Mouse (Mus musculus) midbrain, embryonic 15.5 days (tissue): ENCODE measurements around the gene Vwa1. TPM values are rescaled to one million over a fixed set of nuclear protein-coding genes. Genes with fewer than 3 reads are reported as not detected.
"Not testable (repeated sequence)": the region's sequence is repeated elsewhere in the genome, so short reads cannot be mapped to it uniquely, and the experiment has no call there.

ENCODE experiments used
- ATAC-seq: fragments of 200-750 bp; cut with Nextera tagmentation; replicated peaks from 2 replicates; pipeline ENCODE4 v1.8.0; 2017; ENCODE audit warnings: moderate TSS enrichment
- H3K27ac ChIP-seq: fragments of 300-500 bp; sonication (generic); 2 replicates; pipeline ENCODE4 v1.5.1; 2015; ENCODE audit warnings: mild to moderate bottlenecking, inconsistent platforms
- H3K27me3 ChIP-seq: fragments of 300-500 bp; sonication (generic); replicated peaks from 2 replicates; pipeline ENCODE4 v1.6.1; 2015; ENCODE audit warnings: inconsistent platforms
- H3K36me3 ChIP-seq: fragments of 300-500 bp; sonication (generic); replicated peaks from 2 replicates; pipeline ENCODE4 v1.6.1; 2015; ENCODE audit warnings: inconsistent platforms
- H3K4me1 ChIP-seq: fragments of 300-500 bp; sonication (generic); 2 replicates; pipeline ENCODE4 v1.6.1; 2015; ENCODE audit warnings: inconsistent platforms
- H3K4me2 ChIP-seq: fragments of 300-500 bp; sonication (generic); 2 replicates; pipeline ENCODE4 v1.6.1; 2015; ENCODE audit warnings: inconsistent platforms, mild to moderate bottlenecking, moderate library complexity
- H3K4me3 ChIP-seq: fragments of 300-500 bp; sonication (generic); 2 replicates; pipeline ENCODE4 v1.5.1; 2015; ENCODE audit warnings: mild to moderate bottlenecking, inconsistent platforms
- H3K9ac ChIP-seq: fragments of 300-500 bp; sonication (generic); 2 replicates; pipeline ENCODE4 v1.6.1; 2015; ENCODE audit warnings: mild to moderate bottlenecking, inconsistent platforms
- H3K9me3 ChIP-seq: fragments of 300-500 bp; sonication (generic); 2 replicates; pipeline ENCODE4 v1.6.1; 2016; ENCODE audit warnings: inconsistent platforms
- WGBS: fragments of 180-500 bp; shearing (Covaris S2); methylation state at CpG from one replicate; pipeline ENCODE4 v1.1.7; 2015; ENCODE audit warnings: mixed read lengths; 5-methylcytosine and 5-hydroxymethylcytosine counted together
- polyA plus RNA-seq: library from polyadenylated mRNA; unstranded; fragments of >200 nt; fragmentation: Nextera tagmentation; extraction: Ambion mirVana; gene quantifications from 2 replicates; pipeline ENCODE4 v1.2.1, GENCODE M21; 2015

Gene Vwa1
- polyA plus RNA-seq, 1 experiment from 2014 or later = 31.5 TPM

- H3K4me3 ChIP-seq = peak within 1 kb of the TSS; percentile 96
- H3K36me3 ChIP-seq = peaks cover 7% of the 10 kb centered on the region; the same call in 1 of the 2 replicates
- H3K9me3 ChIP-seq = no peaks in the 10 kb centered on the region
- H3K27me3 ChIP-seq = no peaks in the 10 kb centered on the region
- peak within 1 kb of the TSS; percentile 77 for H3K27ac ChIP-seq
- ATAC-seq = peak; percentile 96
- H3K9ac ChIP-seq = peak within 1 kb of the TSS; percentile 84
- peaks cover 30% of the 10 kb centered on the region for H3K4me1 ChIP-seq
- H3K4me2 ChIP-seq = peak within 1 kb of the TSS; percentile 99
- WGBS = 2% methylated on average over 68 of the region's 68 CpGs
Observed at GRCm38 (mm10) chr4:155760613-155761355, 13.7 kb downstream of the Vwa1 start, which contains the start of gene Atad3a. TSS of gene Atad3a (minus strand) at chr4:155761093.

GRCm38 (mm10) chr4:155759862-155760612 lies 14.5 kb downstream of the Vwa1 start:
- Histone ChIP-seq H3K9ac (peak overlapping the region; percentile 84), H3K27me3 (no peaks in the 10 kb centered on the region), H3K4me3 (peak overlapping the region; percentile 96), H3K4me1 (peaks cover 30% of the 10 kb centered on the region), H3K4me2 (peak overlapping the region; percentile 99), H3K27ac (no peak overlapping the region), H3K36me3 (peaks cover 13% of the 10 kb centered on the region; the same call in 1 of the 2 replicates), H3K9me3 (no peaks in the 10 kb centered on the region)
- no peak; the same call in none of the 2 replicates for ATAC-seq
- 4% methylated on average over 10 of the region's 10 CpGs for WGBS

GRCm38 (mm10) chr4:155757011-155757410 lies 17.5 kb downstream of the Vwa1 start:
- Histone ChIP-seq H3K9ac (no peak overlapping the region), H3K4me2 (no peak overlapping the region), H3K9me3 (no peaks in the 10 kb centered on the region), H3K4me3 (no peak overlapping the region), H3K27me3 (no peaks in the 10 kb centered on the region), H3K36me3 (peaks cover 36% of the 10 kb centered on the region), H3K27ac (no peak overlapping the region), H3K4me1 (peaks cover 30% of the 10 kb centered on the region)
- 93% methylated on average over 12 of the region's 12 CpGs for WGBS
- ATAC-seq = no peak

- WGBS = 91% methylated on average over 17 of the region's 17 CpGs
- peaks cover 48% of the 10 kb centered on the region for H3K36me3 ChIP-seq
- no peak overlapping the region for H3K9ac ChIP-seq
- no peak for ATAC-seq
- no peaks in the 10 kb centered on the region for H3K9me3 ChIP-seq
- no peaks in the 10 kb centered on the region for H3K27me3 ChIP-seq
- no peak overlapping the region for H3K4me2 ChIP-seq
- H3K4me3 ChIP-seq = no peak overlapping the region
- H3K4me1 ChIP-seq = no peaks in the 10 kb centered on the region
- no peak overlapping the region for H3K27ac ChIP-seq
Observed at GRCm38 (mm10) chr4:155746575-155747490, 27.7 kb downstream of the Vwa1 start.

- Histone ChIP-seq H3K36me3 (peaks cover 41% of the 10 kb centered on the region), H3K4me2 (no peak overlapping the region), H3K9ac (no peak overlapping the region), H3K4me1 (no peaks in the 10 kb centered on the region), H3K27ac (no peak overlapping the region), H3K9me3 (no peaks in the 10 kb centered on the region), H3K4me3 (no peak overlapping the region), H3K27me3 (no peaks in the 10 kb centered on the region)
- 91% methylated on average over 8 of the region's 8 CpGs for WGBS
- no peak for ATAC-seq
Observed at GRCm38 (mm10) chr4:155746036-155746548, 28.4 kb downstream of the Vwa1 start.

GRCm38 (mm10) chr4:155745136-155745535 lies 29.4 kb downstream of the Vwa1 start:
- Histone ChIP-seq H3K4me1 (no peaks in the 10 kb centered on the region), H3K4me2 (no peak overlapping the region), H3K9ac (no peak overlapping the region), H3K4me3 (no peak overlapping the region), H3K27ac (no peak overlapping the region), H3K9me3 (no peaks in the 10 kb centered on the region), H3K27me3 (no peaks in the 10 kb centered on the region), H3K36me3 (peaks cover 47% of the 10 kb centered on the region)
- ATAC-seq = no peak
- WGBS = 94% methylated on average over 5 of the region's 5 CpGs

GRCm38 (mm10) chr4:155744474-155744873 lies 30.0 kb downstream of the Vwa1 start:
- Histone ChIP-seq H3K27me3 (no peaks in the 10 kb centered on the region), H3K4me2 (no peak overlapping the region), H3K4me1 (no peaks in the 10 kb centered on the region), H3K27ac (no peak overlapping the region), H3K9ac (no peak overlapping the region), H3K4me3 (no peak overlapping the region), H3K36me3 (peaks cover 47% of the 10 kb centered on the region), H3K9me3 (no peaks in the 10 kb centered on the region)
- 92% methylated on average over 8 of the region's 8 CpGs for WGBS
- no peak for ATAC-seq

- H3K27ac ChIP-seq = no peak overlapping the region
- no peaks in the 10 kb centered on the region for H3K9me3 ChIP-seq
- H3K9ac ChIP-seq = no peak overlapping the region
- no peak overlapping the region for H3K4me2 ChIP-seq
- peaks cover 38% of the 10 kb centered on the region for H3K36me3 ChIP-seq
- peaks cover 8% of the 10 kb centered on the region for H3K4me1 ChIP-seq
- no peak for ATAC-seq
- H3K4me3 ChIP-seq = no peak overlapping the region
- WGBS = 96% methylated on average over 5 of the region's 5 CpGs
- no peaks in the 10 kb centered on the region for H3K27me3 ChIP-seq
Observed at GRCm38 (mm10) chr4:155742684-155743083, 31.8 kb downstream of the Vwa1 start.

GRCm38 (mm10) chr4:155740681-155741080 lies 33.8 kb downstream of the Vwa1 start:
- H3K27me3 ChIP-seq, H3K9me3 ChIP-seq, H3K27ac ChIP-seq, H3K4me2 ChIP-seq, H3K4me3 ChIP-seq, ATAC-seq, H3K9ac ChIP-seq: not testable (repeated sequence)
- H3K4me1 ChIP-seq = peaks cover 28% of the 10 kb centered on the region
- peaks cover 45% of the 10 kb centered on the region for H3K36me3 ChIP-seq
- 91% methylated on average over 10 of the region's 10 CpGs for WGBS

GRCm38 (mm10) chr4:155739741-155740636 lies 34.5 kb downstream of the Vwa1 start:
- Histone ChIP-seq H3K27me3 (no peaks in the 10 kb centered on the region), H3K4me2 (no peak overlapping the region), H3K9me3 (no peaks in the 10 kb centered on the region), H3K27ac (no peak overlapping the region), H3K4me3 (no peak overlapping the region), H3K9ac (no peak overlapping the region), H3K4me1 (peaks cover 32% of the 10 kb centered on the region), H3K36me3 (peaks cover 45% of the 10 kb centered on the region)
- no peak for ATAC-seq
- 81% methylated on average over 37 of the region's 37 CpGs for WGBS

- WGBS = 81% methylated on average over 6 of the region's 6 CpGs
- H3K27me3 ChIP-seq = no peaks in the 10 kb centered on the region
- no peaks in the 10 kb centered on the region for H3K9me3 ChIP-seq
- ATAC-seq = no peak
- H3K4me1 ChIP-seq = peaks cover 34% of the 10 kb centered on the region
- H3K36me3 ChIP-seq = peaks cover 45% of the 10 kb centered on the region
- H3K27ac ChIP-seq = no peak overlapping the region
- no peak overlapping the region for H3K9ac ChIP-seq
- H3K4me2 ChIP-seq = no peak overlapping the region
- no peak overlapping the region for H3K4me3 ChIP-seq
Observed at GRCm38 (mm10) chr4:155739152-155739551, 35.3 kb downstream of the Vwa1 start.
